Mouse (Mus musculus) c-Kit-negative CD71-positive TER-119-positive erythroid progenitor cells, embryonic 14.5 days (primary cell): ENCODE measurements around the gene Gas2l2.

Experiments
- DNase-seq: peaks from one replicate; pipeline ENCODE4 v3.0.0-alpha.2; 2013; ENCODE audit warnings: low read depth, low spot score

The Gas2l2 gene

GRCm38 (mm10) chr11:83397626-83398025 is 31.6 kb downstream of the Gas2l2 start:
- no peak for DNase-seq

DNA sequence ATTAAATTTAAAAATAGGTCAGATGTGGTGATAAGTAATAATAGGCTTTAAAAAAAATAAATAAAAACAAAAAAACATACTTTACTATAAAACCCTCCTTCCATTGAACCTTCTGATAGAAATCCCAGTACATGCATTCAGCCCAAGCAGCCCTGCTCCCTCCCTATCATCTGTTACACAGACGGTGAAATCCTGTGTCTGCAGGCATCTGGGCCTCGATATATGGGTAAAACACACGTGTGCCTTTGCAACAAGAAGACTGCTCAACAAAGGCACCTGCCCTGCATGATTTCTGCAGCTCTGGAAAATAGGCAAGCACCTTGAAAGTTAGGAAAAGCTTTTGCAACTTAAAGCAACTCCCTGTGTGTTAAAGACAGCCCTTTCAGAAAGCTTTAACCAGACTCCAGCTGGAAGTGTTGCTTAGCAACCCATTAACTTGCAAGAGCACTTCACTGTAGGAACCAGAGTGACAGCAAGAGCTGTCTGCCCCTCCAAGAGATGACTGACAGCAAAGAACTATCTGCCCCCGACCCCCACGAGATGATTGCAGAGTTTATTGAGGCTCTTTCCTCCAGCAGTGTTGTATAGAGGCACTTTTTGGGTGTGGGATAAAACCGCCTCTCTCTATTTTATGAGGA is 34.3 kb downstream of the Gas2l2 start:
- DNase-seq = no peak

GRCm38 (mm10) chr11:83393062-83393461 is 36.2 kb downstream of the Gas2l2 start:
- DNase-seq = no peak

- DNase-seq = no peak
These were observed 45.7 kb downstream of the Gas2l2 start for GRCm38 (mm10) chr11:83383532-83383887.

DNA sequence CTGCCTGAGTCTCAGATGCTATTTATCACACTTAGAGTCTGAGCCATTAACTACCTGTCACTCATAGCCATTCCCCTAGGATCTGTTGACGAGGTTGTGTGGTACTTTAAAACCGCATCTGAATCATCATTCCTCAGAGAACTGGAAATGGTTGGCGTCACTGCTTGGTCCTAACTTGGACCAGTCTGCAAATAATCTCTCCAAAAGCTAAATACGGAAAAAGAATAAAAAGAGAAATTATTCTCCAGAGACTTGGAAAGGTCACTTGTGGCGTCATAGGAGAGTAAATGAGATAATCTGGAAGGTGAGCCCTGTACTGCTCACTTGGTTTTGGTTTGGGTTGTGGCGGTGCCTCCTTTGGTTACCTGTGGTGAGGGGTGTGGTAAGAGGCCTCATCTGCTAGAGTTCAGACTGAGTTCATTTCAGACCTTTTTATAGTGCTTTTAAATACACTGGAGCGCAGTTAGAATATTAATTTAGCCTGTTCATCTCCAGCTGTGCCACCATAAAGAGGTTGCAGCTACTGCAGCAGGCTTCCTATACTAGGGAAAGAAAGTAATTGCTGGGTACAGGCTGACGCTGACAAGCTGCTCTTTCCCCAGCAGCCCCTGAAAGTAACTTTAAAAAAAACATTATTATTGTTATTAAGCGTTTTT is 46.3 kb downstream of the Gas2l2 start:
- DNase-seq = no peak

- DNase-seq = no peak
These were observed 49.4 kb downstream of the Gas2l2 start for GRCm38 (mm10) chr11:83379745-83380341.
